Mouse (Mus musculus): ENCODE measurements around the gene Marveld3. TPM values are rescaled to one million over a fixed set of nuclear protein-coding genes. Genes with fewer than 3 reads are reported as not detected.

Marveld3 gene
- polyA plus RNA-seq, 1 experiment from 2014 or later = 1.7 TPM

GRCm38 (mm10) chr8:109990224-109990623 lies 28.2 kb upstream of the Marveld3 start, which contains the start of gene Tat:
Gene Tat (plus strand): TSS chr8:109990437.
- H3K27me3 ChIP-seq = no peaks in the 10 kb centered on the region
- H3K4me2 ChIP-seq = no peak within 1 kb of the TSS
- no peaks in the 10 kb centered on the region for H3K4me1 ChIP-seq
- H3K9ac ChIP-seq = no peak within 1 kb of the TSS
- H3K36me3 ChIP-seq (replicated peaks) = no peaks in the 10 kb centered on the region
- H3K9me3 ChIP-seq = no peaks in the 10 kb centered on the region
- ATAC-seq (ENCODE audit: low FRiP score) = no peak
- no peak within 1 kb of the TSS for H3K27ac ChIP-seq
- no peak within 1 kb of the TSS for H3K4me3 ChIP-seq (replicated peaks)
- 88% methylated on average over 8 of the region's 8 CpGs for WGBS

GRCm38 (mm10) chr8:109989151-109989550 lies 27.1 kb upstream of the Marveld3 start:
- H3K4me3 ChIP-seq (replicated peaks) = no peak overlapping the region
- no peak for ATAC-seq (ENCODE audit: low FRiP score)
- 91% methylated on average over 8 of the region's 8 CpGs for WGBS
- H3K4me2 ChIP-seq = no peak overlapping the region
- no peaks in the 10 kb centered on the region for H3K9me3 ChIP-seq
- peaks cover under 1% of the 10 kb centered on the region for H3K4me1 ChIP-seq
- H3K36me3 ChIP-seq (replicated peaks) = no peaks in the 10 kb centered on the region
- no peaks in the 10 kb centered on the region for H3K27me3 ChIP-seq
- H3K27ac ChIP-seq = no peak overlapping the region
- no peak overlapping the region for H3K9ac ChIP-seq

- no peaks in the 10 kb centered on the region for H3K9me3 ChIP-seq
Observed at GRCm38 (mm10) chr8:109987776-109988175, 25.8 kb upstream of the Marveld3 start.

GRCm38 (mm10) chr8:109986384-109986783 lies 24.4 kb upstream of the Marveld3 start:
- no peak overlapping the region for H3K4me2 ChIP-seq
- ATAC-seq (ENCODE audit: low FRiP score) = no peak
- 80% methylated on average over 7 of the region's 7 CpGs for WGBS

More at GRCm38 (mm10) chr8:109987776-109988175, 25.8 kb upstream of the Marveld3 start:
- Histone ChIP-seq H3K4me3 (replicated peaks) (no peak overlapping the region), H3K9ac (no peak overlapping the region), H3K4me2 (no peak overlapping the region), H3K27me3 (no peaks in the 10 kb centered on the region), H3K36me3 (replicated peaks) (no peaks in the 10 kb centered on the region), H3K4me1 (peaks cover 5% of the 10 kb centered on the region), H3K27ac (no peak overlapping the region)
- no peak for ATAC-seq (ENCODE audit: low FRiP score)
- 88% methylated on average over 7 of the region's 7 CpGs for WGBS

GRCm38 (mm10) chr8:109983944-109984343 lies 21.9 kb upstream of the Marveld3 start:
- Histone ChIP-seq H3K4me2 (no peak overlapping the region), H3K4me1 (peaks cover 5% of the 10 kb centered on the region), H3K9me3 (no peaks in the 10 kb centered on the region), H3K27me3 (no peaks in the 10 kb centered on the region), H3K27ac (no peak overlapping the region), H3K4me3 (replicated peaks) (no peak overlapping the region), H3K36me3 (replicated peaks) (no peaks in the 10 kb centered on the region), H3K9ac (no peak overlapping the region)
- 52% methylated on average over 5 of the region's 5 CpGs for WGBS
- ATAC-seq (ENCODE audit: low FRiP score) = no peak

More at GRCm38 (mm10) chr8:109986384-109986783, 24.4 kb upstream of the Marveld3 start:
- H3K4me3 ChIP-seq (replicated peaks) = no peak overlapping the region
- no peaks in the 10 kb centered on the region for H3K36me3 ChIP-seq (replicated peaks)
- no peak overlapping the region for H3K27ac ChIP-seq
- no peaks in the 10 kb centered on the region for H3K27me3 ChIP-seq
- H3K4me1 ChIP-seq = peaks cover 5% of the 10 kb centered on the region
- no peaks in the 10 kb centered on the region for H3K9me3 ChIP-seq
- H3K9ac ChIP-seq = no peak overlapping the region

GRCm38 (mm10) chr8:109982386-109983105 lies 20.5 kb upstream of the Marveld3 start:
- H3K27ac ChIP-seq = no peak overlapping the region
- ATAC-seq (ENCODE audit: low FRiP score) = no peak
- no peak overlapping the region for H3K9ac ChIP-seq
- H3K36me3 ChIP-seq (replicated peaks) = no peaks in the 10 kb centered on the region
- WGBS = 77% methylated on average over 15 of the region's 15 CpGs
- no peaks in the 10 kb centered on the region for H3K9me3 ChIP-seq
- H3K27me3 ChIP-seq = no peaks in the 10 kb centered on the region
- H3K4me1 ChIP-seq = peaks cover 5% of the 10 kb centered on the region
- H3K4me2 ChIP-seq = no peak overlapping the region
- no peak overlapping the region for H3K4me3 ChIP-seq (replicated peaks)

- Histone ChIP-seq H3K27me3 (no peaks in the 10 kb centered on the region), H3K4me3 (replicated peaks) (no peak overlapping the region), H3K4me2 (no peak overlapping the region), H3K9me3 (0 out of 2 replicates have a peak, but pooled peaks cover 7% of the 10 kb centered on the region), H3K36me3 (replicated peaks) (no peaks in the 10 kb centered on the region), H3K9ac (no peak overlapping the region), H3K27ac (no peak overlapping the region), H3K4me1 (peaks cover 5% of the 10 kb centered on the region)
- WGBS = 82% methylated on average over 6 of the region's 6 CpGs
- no peak for ATAC-seq (ENCODE audit: low FRiP score)
Observed at GRCm38 (mm10) chr8:109979339-109979738, 17.3 kb upstream of the Marveld3 start.

GRCm38 (mm10) chr8:109972901-109973300 lies 10.9 kb upstream of the Marveld3 start:
- H3K4me2 ChIP-seq = no peak overlapping the region
- no peak overlapping the region for H3K4me3 ChIP-seq (replicated peaks)
- H3K27me3 ChIP-seq = peaks cover 17% of the 10 kb centered on the region
- 84% methylated on average over 4 of the region's 4 CpGs for WGBS
- no peak overlapping the region for H3K27ac ChIP-seq
- 0 out of 2 replicates have a peak, but pooled peaks cover 7% of the 10 kb centered on the region for H3K9me3 ChIP-seq
- no peak for ATAC-seq (ENCODE audit: low FRiP score)
- H3K36me3 ChIP-seq (replicated peaks) = no peaks in the 10 kb centered on the region
- no peak overlapping the region for H3K9ac ChIP-seq
- H3K4me1 ChIP-seq = no peaks in the 10 kb centered on the region

- Histone ChIP-seq H3K27ac (no peak overlapping the region), H3K4me3 (replicated peaks) (no peak overlapping the region), H3K27me3 (peaks cover 17% of the 10 kb centered on the region), H3K36me3 (replicated peaks) (no peaks in the 10 kb centered on the region), H3K9me3 (no peaks in the 10 kb centered on the region), H3K9ac (no peak overlapping the region), H3K4me2 (no peak overlapping the region), H3K4me1 (no peaks in the 10 kb centered on the region)
- WGBS = 11% methylated on average over 9 of the region's 9 CpGs
- no peak for ATAC-seq (ENCODE audit: low FRiP score)
Observed at GRCm38 (mm10) chr8:109970323-109970722, 8.3 kb upstream of the Marveld3 start.

- WGBS = 56% methylated on average over 10 of the region's 10 CpGs
- H3K4me3 ChIP-seq (replicated peaks) = no peak overlapping the region
- no peak for ATAC-seq (ENCODE audit: low FRiP score)
Observed at GRCm38 (mm10) chr8:109968837-109969236, 6.8 kb upstream of the Marveld3 start.

GRCm38 (mm10) chr8:109964106-109964505 lies 2.1 kb upstream of the Marveld3 start:
- Histone ChIP-seq H3K4me3 (replicated peaks) (no peak overlapping the region), H3K4me1 (peaks cover 11% of the 10 kb centered on the region), H3K36me3 (replicated peaks) (no peaks in the 10 kb centered on the region), H3K9ac (no peak overlapping the region), H3K27me3 (peaks cover 54% of the 10 kb centered on the region), H3K9me3 (no peaks in the 10 kb centered on the region), H3K4me2 (no peak overlapping the region), H3K27ac (no peak overlapping the region)
- no peak for ATAC-seq (ENCODE audit: low FRiP score)
- WGBS = 82% methylated on average over 4 of the region's 4 CpGs

More at GRCm38 (mm10) chr8:109968837-109969236, 6.8 kb upstream of the Marveld3 start:
- peaks cover 17% of the 10 kb centered on the region for H3K27me3 ChIP-seq
- no peak overlapping the region for H3K27ac ChIP-seq
- H3K9me3 ChIP-seq = no peaks in the 10 kb centered on the region
- H3K9ac ChIP-seq = no peak overlapping the region
- H3K36me3 ChIP-seq (replicated peaks) = no peaks in the 10 kb centered on the region
- no peak overlapping the region for H3K4me2 ChIP-seq
- no peaks in the 10 kb centered on the region for H3K4me1 ChIP-seq

GRCm38 (mm10) chr8:109963421-109963820 lies 1.4 kb upstream of the Marveld3 start:
- H3K27ac ChIP-seq = no peak overlapping the region
- H3K4me2 ChIP-seq = no peak overlapping the region
- H3K9ac ChIP-seq = no peak overlapping the region
- WGBS = 77% methylated on average over 13 of the region's 13 CpGs
- no peaks in the 10 kb centered on the region for H3K9me3 ChIP-seq
- peaks cover 47% of the 10 kb centered on the region for H3K27me3 ChIP-seq
- ATAC-seq (ENCODE audit: low FRiP score) = no peak
- H3K4me3 ChIP-seq (replicated peaks) = no peak overlapping the region
- H3K4me1 ChIP-seq = peaks cover 12% of the 10 kb centered on the region
- H3K36me3 ChIP-seq (replicated peaks) = no peaks in the 10 kb centered on the region

- peaks cover 42% of the 10 kb centered on the region for H3K27me3 ChIP-seq
Observed at GRCm38 (mm10) chr8:109962896-109963295, 893 bp upstream of the Marveld3 start.

More at GRCm38 (mm10) chr8:109962896-109963295, 893 bp upstream of the Marveld3 start:
- no peak for ATAC-seq (ENCODE audit: low FRiP score)
- H3K4me2 ChIP-seq = no peak overlapping the region
- H3K4me3 ChIP-seq (replicated peaks) = no peak overlapping the region
- H3K4me1 ChIP-seq = peaks cover 17% of the 10 kb centered on the region
- H3K9me3 ChIP-seq = no peaks in the 10 kb centered on the region
- H3K36me3 ChIP-seq (replicated peaks) = no peaks in the 10 kb centered on the region
- whole genome bisulfite sequencing = 80% methylated on average over 9 of the region's 9 CpGs
- H3K27ac ChIP-seq = no peak overlapping the region
- H3K9ac ChIP-seq = no peak overlapping the region

Measured in forebrain, embryonic 12.5 days (tissue).